Mouse (Mus musculus) layer of hippocampus, adult 6 months (tissue): ENCODE data around the gene Hmgb1. TPM values are rescaled to one million over a fixed set of nuclear protein-coding genes. Genes with fewer than 3 reads are reported as not detected.

Experiments
- long read RNA-seq, 2 experiments: library from polyadenylated mRNA; unstranded; transcript quantifications; one replicate each; pipeline ENCODE4 v2.0.0; 2019 to 2020
- polyA plus RNA-seq: library from polyadenylated mRNA; unstranded; fragments of <200 nt; fragmentation: Nextera tagmentation; gene quantifications from 2 replicates; pipeline ENCODE4 v1.2.3, GENCODE M21; 2021

Gene Hmgb1
- 357 and 368 TPM in 2 replicates for polyA plus RNA-seq
- long read RNA-seq, experiment 1, transcript Hmgb1-203 (4 exons, 1,720 nt), result minor isoform, 10 of 416 reads
- long read RNA-seq, experiment 1, transcript Hmgb1-206 (3 exons, 654 nt), result minor isoform, 26 of 416 reads
- long read RNA-seq, experiment 1, transcript Hmgb1-201 (5 exons, 2,838 nt), result major isoform, 293 of 416 reads
- long read RNA-seq, experiment 1, transcript Hmgb1-202 (5 exons, 1,092 nt), result minor isoform, 9 of 416 reads
- long read RNA-seq, experiment 1, partial matches to known transcripts, result 10 of 416 reads
- long read RNA-seq, experiment 1, other reads (novel, unspliced or antisense), result 68 of 416 reads
- long read RNA-seq, experiment 2, transcript Hmgb1-203 (4 exons, 1,720 nt), result minor isoform, 17 of 891 reads
- long read RNA-seq, experiment 2, transcript Hmgb1-201 (5 exons, 2,838 nt), result major isoform, 756 of 891 reads
- long read RNA-seq, experiment 2, transcript Hmgb1-202 (5 exons, 1,092 nt), result minor isoform, 20 of 891 reads
- long read RNA-seq, experiment 2, partial matches to known transcripts, result 8 of 891 reads
- long read RNA-seq, experiment 2, other reads (novel, unspliced or antisense), result 88 of 891 reads

DNA sequence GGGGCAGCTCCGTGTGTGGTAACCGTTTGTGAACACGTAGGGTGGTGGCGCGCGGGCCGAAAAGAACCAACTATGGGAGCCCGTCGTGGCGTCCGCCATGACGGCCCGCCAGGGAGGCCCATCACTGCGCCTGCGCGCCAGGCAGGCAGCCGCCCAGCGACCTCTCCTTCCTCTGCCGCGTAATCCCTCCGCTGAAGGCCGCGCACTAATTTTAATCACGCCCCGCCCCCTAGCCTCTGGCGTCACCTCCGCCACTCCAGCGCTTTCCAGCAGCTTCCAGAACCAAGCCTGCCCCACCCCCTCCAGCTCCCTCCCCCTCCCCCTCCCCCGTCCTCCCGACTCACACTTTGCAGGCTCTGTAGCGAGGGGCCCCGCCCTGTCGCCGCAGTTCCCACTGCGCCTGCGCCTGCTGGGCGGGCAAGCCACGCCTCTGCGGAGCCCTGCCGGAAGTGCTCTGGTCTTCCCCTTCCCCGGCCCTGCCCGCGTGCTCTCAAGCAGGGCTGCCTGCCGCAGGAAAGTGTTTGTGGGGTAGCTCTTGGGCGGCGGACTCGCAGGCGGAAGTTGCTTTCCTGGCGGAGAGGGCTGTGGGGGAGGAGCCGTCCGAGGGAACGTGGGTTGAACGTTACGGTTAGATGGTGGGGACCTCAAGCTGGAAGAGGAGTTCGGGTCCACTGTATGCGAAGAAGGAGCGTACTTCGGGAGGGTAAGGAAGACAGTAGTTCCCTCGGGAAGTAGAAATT, at the start of gene Hmgb1, which contains the start of gene Uspl1:
TSS of gene Hmgb1 (minus strand) at position 386 of the 740 bp plus-strand sequence.
TSS of gene Uspl1 (plus strand) at position 247 of the 740 bp plus-strand sequence.

Other genes starting within 250 kb of the Hmgb1 start
- gene Gm42791, start 189.3 kb downstream of the Hmgb1 start, polyA plus RNA-seq, result 0.51 TPM in 1 of 2 replicates, not detected in the other
- 24.8 and 25.0 TPM in 2 replicates for gene Uspl1, start 139 bp downstream of the Hmgb1 start, polyA plus RNA-seq
- 23.2 and 31.1 TPM in 2 replicates for gene Alox5ap, start 80.3 kb upstream of the Hmgb1 start, polyA plus RNA-seq
- gene Medag, start 227.3 kb upstream of the Hmgb1 start, polyA plus RNA-seq, result 3.8 and 4.2 TPM in 2 replicates